Mouse (Mus musculus) cerebellum, adult 8-10 months (tissue): ENCODE results near the gene Dbh.

Source experiments
- DNase-seq: peaks from one replicate; pipeline ENCODE4 v3.0.0; 2022

Gene Dbh

GRCm38 (mm10) chr2:27164796-27165590 is at the start of gene Dbh:
TSS of gene Dbh (plus strand) at chr2:27165233.
- no peak for DNase-seq

DNA sequence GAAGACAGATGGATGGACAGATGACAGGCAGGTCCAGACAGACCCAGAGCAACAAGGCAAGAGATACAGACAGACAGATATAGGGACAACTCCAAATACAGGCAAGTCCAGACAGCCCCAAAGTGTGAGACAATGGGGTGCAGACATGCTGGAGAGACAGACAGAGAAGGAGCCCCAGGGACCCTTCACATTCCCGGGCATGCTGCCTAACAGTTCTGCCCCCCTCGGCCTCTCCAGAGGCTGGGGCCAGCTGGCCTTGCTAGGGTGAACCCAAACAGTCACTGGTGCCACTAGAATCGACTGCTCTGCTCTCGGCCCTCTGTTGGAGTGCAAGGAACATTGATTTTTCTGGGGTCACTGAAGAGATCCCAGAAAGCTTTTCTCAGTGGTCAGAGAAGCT is 46.6 kb upstream of the Dbh start:
- DNase-seq = no peak

- no peak for DNase-seq
Observed at GRCm38 (mm10) chr2:27119766-27120165, 45.3 kb upstream of the Dbh start.

GRCm38 (mm10) chr2:27120241-27120641 is 44.8 kb upstream of the Dbh start:
- no peak for DNase-seq

DNA sequence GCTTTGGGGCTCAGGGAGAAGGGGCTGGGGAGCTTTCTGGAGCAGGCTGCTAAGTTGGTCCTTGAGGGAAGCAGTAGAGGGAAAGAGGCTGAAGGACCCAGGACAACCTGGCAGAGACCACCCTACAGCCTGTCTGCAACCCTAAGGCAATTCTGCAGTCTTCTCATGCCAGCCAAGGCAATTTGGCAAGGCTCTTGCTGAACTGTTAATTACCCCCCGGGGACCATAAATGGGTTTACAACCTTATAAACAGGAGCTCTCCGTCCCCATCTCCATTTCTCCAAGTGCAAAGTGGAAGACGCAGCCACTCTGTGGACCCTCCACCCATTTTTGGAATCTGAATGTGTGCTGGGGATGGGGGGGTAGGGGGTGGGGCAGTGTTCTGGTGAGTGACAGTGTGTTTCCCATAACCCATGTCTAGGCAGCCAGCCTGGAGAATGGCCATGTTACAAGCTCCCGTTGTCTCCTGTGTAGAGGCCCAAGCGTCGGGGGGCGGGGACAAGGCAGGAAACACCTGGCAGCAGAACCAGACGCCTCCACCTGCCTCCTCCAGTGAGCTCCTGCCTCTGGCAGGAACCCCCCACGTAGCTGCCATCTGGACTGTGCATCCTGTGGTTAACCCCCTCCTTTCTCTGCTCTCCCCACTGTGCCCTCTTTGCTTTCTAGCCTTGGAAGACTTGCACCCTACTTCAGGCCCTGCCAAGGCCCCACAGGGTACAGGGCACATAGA is 43.2 kb upstream of the Dbh start:
- DNase-seq = peak; percentile 37

GRCm38 (mm10) chr2:27122578-27122977 is 42.5 kb upstream of the Dbh start:
- DNase-seq = no peak

- DNase-seq = no peak
Observed at GRCm38 (mm10) chr2:27123121-27123520, 41.9 kb upstream of the Dbh start.

DNA sequence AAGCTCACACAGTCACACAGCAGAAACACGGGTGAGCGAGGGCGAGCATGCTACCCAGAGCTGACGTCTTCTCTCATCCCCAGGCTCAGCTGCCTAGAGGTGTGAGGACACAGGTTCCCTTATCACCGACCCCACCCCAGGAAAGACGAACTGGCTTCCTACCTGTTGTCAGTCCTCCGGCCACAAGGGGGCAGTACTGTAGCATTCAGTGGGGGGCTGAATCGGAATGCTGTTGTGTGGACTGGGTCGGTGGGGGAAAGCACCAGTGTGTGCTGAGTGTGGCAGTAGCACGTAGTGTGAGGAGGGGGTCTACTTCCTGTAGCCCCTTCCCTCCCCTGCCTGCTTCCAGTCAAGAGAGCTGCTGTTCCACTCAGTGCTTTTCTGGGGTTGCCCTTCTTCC is 39.1 kb upstream of the Dbh start:
- DNase-seq = peak; percentile 37

GRCm38 (mm10) chr2:27126496-27126895 is 38.5 kb upstream of the Dbh start:
- DNase-seq = no peak

- no peak for DNase-seq
Observed at GRCm38 (mm10) chr2:27128990-27129389, 36.0 kb upstream of the Dbh start.

DNA sequence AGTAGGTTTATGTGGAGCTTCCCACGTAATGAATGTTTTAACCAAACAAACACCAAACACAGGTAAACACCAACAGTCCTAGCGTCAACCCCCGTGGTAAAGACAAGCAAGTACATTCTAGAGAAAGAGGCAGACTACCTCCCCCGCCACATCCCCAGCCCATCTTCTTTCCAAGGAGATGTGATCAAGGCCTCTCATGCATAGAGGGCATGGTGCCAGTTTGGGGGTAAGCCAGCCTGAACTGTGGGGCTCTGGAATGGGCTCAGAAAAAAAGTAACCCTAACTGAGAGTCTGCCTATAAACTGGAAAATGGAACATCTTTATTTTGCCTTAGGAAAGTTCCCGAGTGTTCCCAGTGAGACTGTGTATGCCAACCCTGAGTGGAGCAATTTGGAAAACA is 29.1 kb upstream of the Dbh start:
- DNase-seq = no peak

GRCm38 (mm10) chr2:27136336-27136735 is 28.7 kb upstream of the Dbh start:
- DNase-seq = no peak

DNA sequence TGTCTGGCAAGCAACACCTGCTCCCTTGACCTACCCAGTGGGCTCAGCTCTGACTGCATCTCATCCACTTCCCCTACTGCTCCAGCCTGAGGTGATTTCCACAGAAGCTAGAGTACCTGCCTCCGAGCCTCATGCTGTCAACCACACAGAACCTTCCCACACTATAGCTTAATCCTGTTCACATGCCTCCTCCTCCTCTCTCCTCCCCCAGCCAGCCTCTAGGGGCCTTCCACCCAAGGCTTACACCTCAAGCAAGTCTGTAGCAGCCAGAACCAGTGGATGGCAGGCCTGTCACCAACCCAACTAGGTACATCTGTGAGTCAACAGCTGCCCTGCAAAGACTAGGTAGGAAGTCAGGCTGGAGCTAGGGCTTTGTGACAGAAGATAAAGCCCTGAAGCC is 28.2 kb upstream of the Dbh start:
- no peak for DNase-seq

- no peak for DNase-seq
Observed at GRCm38 (mm10) chr2:27138356-27138755, 26.7 kb upstream of the Dbh start.

DNA sequence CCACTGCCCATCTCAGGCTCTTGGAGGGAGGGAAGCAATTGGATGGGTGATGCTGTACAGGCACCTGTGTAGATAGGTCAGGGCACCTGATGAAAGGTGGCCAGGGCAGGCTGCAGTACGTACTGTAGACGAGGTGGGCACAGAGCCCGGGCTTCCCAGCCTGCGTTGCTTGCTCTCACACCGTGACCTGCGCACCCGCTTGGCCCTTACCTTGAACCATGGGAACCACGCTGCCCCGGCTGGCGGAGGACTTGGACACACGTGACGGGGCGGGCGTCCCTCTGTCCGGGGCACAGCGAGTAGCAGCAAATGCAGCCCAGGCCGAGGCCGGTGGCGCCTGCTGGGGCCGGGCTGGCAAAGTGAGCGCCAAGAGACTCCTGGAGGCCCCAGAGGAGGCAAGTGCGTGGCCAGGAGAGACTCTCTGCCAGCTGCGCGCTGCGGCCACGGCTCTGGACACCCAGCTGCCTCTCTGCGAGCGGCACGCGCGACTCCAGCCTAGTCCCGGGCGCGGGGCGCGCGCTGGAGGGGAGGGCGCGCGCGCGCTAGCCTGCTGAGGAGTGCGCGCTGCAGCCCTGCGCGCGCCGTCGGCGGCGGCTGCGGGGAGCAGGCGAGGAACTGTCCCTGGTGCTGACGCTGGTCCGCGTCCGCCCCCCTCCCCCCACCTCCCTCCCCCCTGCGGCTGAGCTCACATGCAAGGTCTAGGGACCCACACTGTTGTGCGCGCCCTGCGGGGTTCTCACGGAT is 22.9 kb upstream of the Dbh start, which contains the start of gene Fam163b:
Gene Fam163b (minus strand): TSS at position 542 of the 744 bp plus-strand sequence.
- DNase-seq = peak; percentile 30

DNA sequence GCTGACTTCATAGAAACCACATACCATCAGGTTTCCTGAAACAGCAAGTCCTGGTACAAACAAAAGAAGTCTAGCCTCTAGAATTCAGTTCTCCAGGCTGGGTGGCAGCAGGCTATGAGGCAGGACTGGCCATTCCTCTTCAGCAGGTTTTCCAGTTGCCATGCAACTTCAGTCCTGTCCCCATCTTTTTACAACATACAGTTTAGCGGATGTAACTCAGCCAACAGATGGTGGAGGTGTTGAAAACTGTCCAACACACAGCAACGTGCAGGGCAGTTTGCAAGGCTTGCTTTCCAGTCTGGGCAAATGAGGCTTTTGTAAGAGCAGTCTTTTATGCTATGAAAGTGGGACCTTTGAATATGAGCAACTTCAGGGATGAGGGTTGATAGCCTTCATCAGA is 20.1 kb upstream of the Dbh start:
- no peak for DNase-seq

- DNase-seq = no peak
Observed at GRCm38 (mm10) chr2:27146840-27147239, 18.2 kb upstream of the Dbh start.

DNA sequence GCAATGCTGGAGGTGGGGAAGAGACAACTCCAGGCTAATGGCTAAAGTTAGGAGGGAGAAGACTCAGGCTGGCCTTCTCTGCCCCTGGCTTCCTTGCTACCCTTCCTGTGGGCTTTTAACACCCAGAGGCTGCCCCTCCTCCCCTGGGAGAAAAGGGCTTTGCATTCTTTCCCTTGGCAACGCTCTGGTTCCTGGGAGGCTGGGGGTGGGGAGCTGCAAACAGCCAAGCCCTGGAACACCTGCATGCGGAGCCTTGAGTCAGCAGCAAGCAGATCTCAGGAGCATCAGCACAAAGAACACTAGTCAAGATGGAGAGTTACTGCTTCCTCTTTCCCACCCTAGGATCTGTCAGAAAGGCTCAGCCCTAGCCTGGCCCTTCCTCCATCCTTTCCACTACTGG is 15.6 kb upstream of the Dbh start:
- DNase-seq = no peak

- no peak for DNase-seq
Observed at GRCm38 (mm10) chr2:27154466-27155185, 10.4 kb upstream of the Dbh start.

DNA sequence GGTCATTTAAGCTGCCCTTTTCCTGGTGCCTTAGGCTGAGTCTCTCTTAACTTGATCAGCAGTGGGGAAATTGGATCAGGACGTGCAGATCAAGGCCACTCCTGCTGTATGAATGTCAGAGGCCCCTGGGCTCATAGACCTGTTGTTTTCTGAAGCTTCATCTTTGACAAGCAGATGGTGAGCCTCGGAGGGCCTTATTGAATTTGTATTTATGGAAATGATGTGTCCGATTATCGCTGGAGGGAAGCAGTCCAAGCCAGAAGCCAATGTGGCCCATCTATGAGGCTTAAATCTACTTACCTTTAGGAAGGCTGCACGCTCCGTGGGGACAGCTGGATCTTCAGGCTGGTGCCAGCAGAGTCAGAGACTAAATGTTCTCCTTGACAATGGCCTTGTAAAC is 8.4 kb upstream of the Dbh start:
- no peak for DNase-seq

DNA sequence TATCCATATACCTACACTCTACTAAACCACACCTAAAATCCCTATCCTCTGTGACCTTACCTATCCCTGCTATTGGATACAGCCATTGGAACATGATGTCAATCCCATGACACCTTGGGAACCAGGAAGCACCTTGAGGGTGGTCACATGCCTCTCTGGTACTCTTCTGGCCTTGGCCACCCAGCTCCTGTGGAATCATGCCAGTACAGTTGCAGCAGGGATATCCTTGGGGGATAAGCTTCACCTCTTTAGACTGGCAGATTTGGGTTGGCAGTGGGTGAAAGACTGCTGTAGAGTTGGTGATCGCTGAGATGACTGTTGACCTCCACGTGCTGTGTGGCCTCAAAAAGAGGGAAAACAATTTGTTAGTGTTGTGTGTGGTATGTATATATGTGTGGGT is 3.5 kb upstream of the Dbh start:
- DNase-seq = no peak

DNA sequence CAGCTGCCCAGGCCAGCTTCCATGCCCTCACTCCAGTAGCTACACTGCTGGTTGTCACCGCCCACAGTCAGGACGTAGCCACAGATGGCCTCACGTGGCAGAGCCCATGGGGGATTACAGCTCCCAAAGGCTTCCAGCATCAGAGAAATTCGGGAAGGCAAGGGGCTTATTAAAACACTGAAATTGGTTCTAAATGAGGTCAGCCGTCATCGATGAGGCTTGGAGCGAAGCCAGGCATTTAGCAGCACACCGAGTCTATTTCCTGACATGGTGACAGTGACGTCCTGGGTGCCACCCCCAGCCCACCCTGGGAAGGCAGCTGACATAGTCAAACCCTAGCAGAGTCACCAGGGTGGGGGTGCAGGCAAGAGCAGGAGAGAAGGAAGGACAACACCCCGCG is 2.4 kb upstream of the Dbh start:
- DNase-seq = no peak

DNA sequence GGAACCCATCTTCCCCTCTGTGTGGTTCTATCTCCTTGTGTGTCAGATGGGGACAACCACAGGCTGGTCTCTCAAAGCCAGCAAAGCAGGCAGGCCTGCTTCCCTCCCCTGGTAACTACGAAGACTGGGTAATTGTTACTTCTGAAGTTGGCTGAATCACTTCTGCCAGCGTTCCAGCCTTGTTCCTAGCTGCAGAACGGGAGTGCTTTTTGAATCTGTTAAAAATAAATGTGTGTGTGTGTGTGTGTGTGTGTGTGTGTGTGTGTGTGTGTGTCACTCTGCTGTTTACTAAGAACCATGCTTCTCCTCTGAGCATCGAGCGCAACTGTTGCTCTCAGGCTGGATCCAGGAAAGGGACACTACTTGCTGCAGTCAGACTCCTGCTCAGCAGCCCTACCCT is 1.2 kb upstream of the Dbh start:
- DNase-seq = no peak
